20 mouse cellular contexts compared by ENCODE assay signal in genomic region chr14:103990418-103990817, GRCm38 (mm10).
"Had no signal": no experiment of that assay in that cellular context is flagged by ENCODE, and none has a peak within 500 bp of the region (broad histone marks: within the 10 kb centered on the region; RNA-seq: fewer than 3 reads in every experiment).

No protein-coding gene starts in this region.

- ATAC-seq: midbrain, embryonic 16.5 days had no signal

- H3K36me3 ChIP-seq: neural tube, embryonic 13.5 days; neural tube, embryonic 15.5 days; stomach, embryonic 15.5 days had no signal

- H3K9me3 ChIP-seq: neural tube, embryonic 13.5 days; neural tube, embryonic 15.5 days; stomach, embryonic 15.5 days had no signal

- H3K4me2 ChIP-seq: lung, embryonic 14.5 days; midbrain, embryonic 11.5 days; neural tube, embryonic 13.5 days; neural tube, embryonic 15.5 days; stomach, embryonic 15.5 days had no signal

- H3K4me1 ChIP-seq: megakaryocyte, embryonic 14.5 days; neural tube, embryonic 13.5 days; neural tube, embryonic 15.5 days; stomach, embryonic 15.5 days had no signal

- H3K27me3 ChIP-seq: megakaryocyte, embryonic 14.5 days; neural tube, embryonic 13.5 days; neural tube, embryonic 15.5 days; stomach, embryonic 15.5 days had no signal

- H3K4me3 ChIP-seq: megakaryocyte, embryonic 14.5 days; myocyte; neural tube, embryonic 13.5 days; neural tube, embryonic 15.5 days; stomach, embryonic 15.5 days had no signal

- DNase-seq: lung, adult 18-20 months; lung, embryonic 14.5 days; lung, postnatal 10 days; lung, postnatal 4 days; midbrain, embryonic 14.5 days; retina, postnatal 1 day; right cerebral cortex, adult 18-20 months; right cerebral cortex, postnatal 25 days; right cerebral cortex, postnatal 4 days; thymus, adult 2 months; thymus, postnatal 25 days; thymus, postnatal 4 days had no signal

- H3K9ac ChIP-seq: lung, embryonic 14.5 days; neural tube, embryonic 13.5 days; neural tube, embryonic 15.5 days; stomach, embryonic 15.5 days had no signal

- H3K27ac ChIP-seq: neural tube, embryonic 13.5 days; neural tube, embryonic 15.5 days; stomach, embryonic 15.5 days; stomach, postnatal 0 days had no signal
